Mouse (Mus musculus) stomach, embryonic 15.5 days (tissue): ENCODE results near the gene Ttf1. TPM values are rescaled to one million over a fixed set of nuclear protein-coding genes. Genes with fewer than 3 reads are reported as not detected.
A peak's percentile ranks its signal among the peaks of the same experiment; 100 is the strongest.

Experiments
- ATAC-seq: fragments of 200-750 bp; cut with Nextera tagmentation; 2 replicates; pipeline ENCODE4 v1.8.0; 2017; ENCODE audit warnings: low read depth, moderate number of reproducible peaks, moderate TSS enrichment; ENCODE audit not compliant: insufficient read depth, low FRiP score
- H3K27ac ChIP-seq: fragments of 300-500 bp; sonication (generic); 2 replicates; pipeline ENCODE4 v1.5.1; 2015; ENCODE audit warnings: mild to moderate bottlenecking, inconsistent platforms
- H3K27me3 ChIP-seq: fragments of 300-500 bp; sonication (generic); replicated peaks from 2 replicates; pipeline ENCODE4 v1.6.1; 2015; ENCODE audit warnings: inconsistent platforms
- H3K36me3 ChIP-seq: fragments of 300-500 bp; sonication (generic); 2 replicates; pipeline ENCODE4 v1.6.1; 2015; ENCODE audit warnings: inconsistent platforms
- H3K4me1 ChIP-seq: fragments of 300-500 bp; sonication (generic); 2 replicates; pipeline ENCODE4 v1.6.1; 2015; ENCODE audit warnings: inconsistent platforms
- H3K4me2 ChIP-seq: fragments of 300-500 bp; sonication (generic); 2 replicates; pipeline ENCODE4 v1.6.1; 2015; ENCODE audit warnings: mild to moderate bottlenecking, inconsistent platforms
- H3K4me3 ChIP-seq: fragments of 300-500 bp; sonication (generic); replicated peaks from 2 replicates; pipeline ENCODE4 v1.5.1; 2015; ENCODE audit warnings: inconsistent platforms
- H3K9ac ChIP-seq: fragments of 300-500 bp; sonication (generic); 2 replicates; pipeline ENCODE4 v1.6.1; 2015; ENCODE audit warnings: inconsistent platforms
- H3K9me3 ChIP-seq: fragments of 300-500 bp; sonication (generic); 2 replicates; pipeline ENCODE4 v1.6.1; 2016; ENCODE audit warnings: inconsistent platforms
- WGBS: fragments of 180-500 bp; shearing (Covaris S2); methylation state at CpG from one replicate; pipeline ENCODE4 v1.1.7; 2015; 5-methylcytosine and 5-hydroxymethylcytosine counted together
- polyA plus RNA-seq: library from polyadenylated mRNA; unstranded; fragments of >200 nt; fragmentation: Nextera tagmentation; extraction: Ambion mirVana; gene quantifications from 2 replicates; pipeline ENCODE4 v1.2.1, GENCODE M21; 2015

The Ttf1 gene
- polyA plus RNA-seq, 1 experiment from 2014 or later, result 10.1 TPM

- H3K27me3 ChIP-seq, result 0 out of 2 replicates have a peak, but pooled peaks cover 14% of the 10 kb centered on the region
- no peaks in the 10 kb centered on the region for H3K9me3 ChIP-seq
- H3K4me2 ChIP-seq, result no peak overlapping the region
- no peak for ATAC-seq
- H3K36me3 ChIP-seq, result no peaks in the 10 kb centered on the region
- no peaks in the 10 kb centered on the region for H3K4me1 ChIP-seq
- no peak overlapping the region for H3K27ac ChIP-seq
- H3K4me3 ChIP-seq, result no peak overlapping the region
- no peak overlapping the region for H3K9ac ChIP-seq
- 25% methylated on average over 5 of the region's 5 CpGs for WGBS
These were observed 20.3 kb upstream of the Ttf1 start for GRCm38 (mm10) chr2:29039741-29040140.

- Histone ChIP-seq H3K9me3 (no peaks in the 10 kb centered on the region), H3K27me3 (0 out of 2 replicates have a peak, but pooled peaks cover 14% of the 10 kb centered on the region), H3K4me2 (no peak overlapping the region), H3K9ac (no peak overlapping the region), H3K4me1 (no peaks in the 10 kb centered on the region), H3K27ac (no peak overlapping the region), H3K36me3 (no peaks in the 10 kb centered on the region), H3K4me3 (no peak overlapping the region)
- ATAC-seq, result no peak
- 30% methylated on average over 18 of the region's 18 CpGs for WGBS
These were observed 19.2 kb upstream of the Ttf1 start for GRCm38 (mm10) chr2:29040594-29041476.

GRCm38 (mm10) chr2:29041477-29041768, 18.6 kb upstream of the Ttf1 start:
- H3K9ac ChIP-seq, result no peak overlapping the region
- H3K36me3 ChIP-seq, result no peaks in the 10 kb centered on the region
- 0 out of 2 replicates have a peak, but pooled peaks cover 14% of the 10 kb centered on the region for H3K27me3 ChIP-seq
- no peak overlapping the region for H3K27ac ChIP-seq
- H3K9me3 ChIP-seq, result no peaks in the 10 kb centered on the region
- H3K4me1 ChIP-seq, result no peaks in the 10 kb centered on the region
- H3K4me3 ChIP-seq, result no peak overlapping the region
- ATAC-seq, result no peak
- 49% methylated on average over 8 of the region's 8 CpGs for WGBS
- H3K4me2 ChIP-seq, result no peak overlapping the region

- WGBS, result 87% methylated on average over 5 of the region's 5 CpGs
- H3K4me1 ChIP-seq, result no peaks in the 10 kb centered on the region
- H3K9ac ChIP-seq, result no peak overlapping the region
- no peaks in the 10 kb centered on the region for H3K36me3 ChIP-seq
- no peak for ATAC-seq
- 0 out of 2 replicates have a peak, but pooled peaks cover 14% of the 10 kb centered on the region for H3K27me3 ChIP-seq
- H3K4me2 ChIP-seq, result no peak overlapping the region
- no peak overlapping the region for H3K27ac ChIP-seq
- no peak overlapping the region for H3K4me3 ChIP-seq
- H3K9me3 ChIP-seq, result no peaks in the 10 kb centered on the region
These were observed 17.9 kb upstream of the Ttf1 start for GRCm38 (mm10) chr2:29042124-29042523.

GRCm38 (mm10) chr2:29046151-29046550, 13.9 kb upstream of the Ttf1 start:
- WGBS, result 51% methylated on average over 16 of the region's 16 CpGs
- Histone ChIP-seq H3K27me3 (peaks cover 9% of the 10 kb centered on the region; the same call in 1 of the 2 replicates), H3K4me3 (no peak overlapping the region), H3K4me1 (no peaks in the 10 kb centered on the region), H3K4me2 (no peak overlapping the region), H3K9ac (no peak overlapping the region), H3K9me3 (no peaks in the 10 kb centered on the region), H3K27ac (no peak overlapping the region), H3K36me3 (no peaks in the 10 kb centered on the region)
- ATAC-seq, result no peak

GRCm38 (mm10) chr2:29051932-29052331, 8.1 kb upstream of the Ttf1 start:
- Histone ChIP-seq H3K9me3 (no peaks in the 10 kb centered on the region), H3K4me2 (no peak overlapping the region), H3K27ac (no peak overlapping the region), H3K36me3 (no peaks in the 10 kb centered on the region), H3K9ac (no peak overlapping the region), H3K4me1 (peaks cover 7% of the 10 kb centered on the region), H3K27me3 (peaks cover 2% of the 10 kb centered on the region; the same call in 1 of the 2 replicates), H3K4me3 (no peak overlapping the region)
- WGBS, result 44% methylated on average over 5 of the region's 5 CpGs
- ATAC-seq, result no peak

GRCm38 (mm10) chr2:29052943-29053454, 7.1 kb upstream of the Ttf1 start:
- H3K36me3 ChIP-seq, result no peaks in the 10 kb centered on the region
- WGBS, result 27% methylated on average over 4 of the region's 4 CpGs
- H3K4me1 ChIP-seq, result peaks cover 7% of the 10 kb centered on the region
- no peaks in the 10 kb centered on the region for H3K9me3 ChIP-seq
- H3K27me3 ChIP-seq, result peaks cover under 1% of the 10 kb centered on the region; the same call in 1 of the 2 replicates
- H3K9ac ChIP-seq, result no peak overlapping the region
- H3K4me2 ChIP-seq, result no peak overlapping the region
- H3K27ac ChIP-seq, result no peak overlapping the region
- no peak for ATAC-seq
- no peak overlapping the region for H3K4me3 ChIP-seq

GRCm38 (mm10) chr2:29053802-29054544, 6.1 kb upstream of the Ttf1 start:
- no peak; the same call in 1 of the 2 replicates for ATAC-seq
- Histone ChIP-seq H3K9me3 (no peaks in the 10 kb centered on the region), H3K36me3 (no peaks in the 10 kb centered on the region), H3K27ac (no peak overlapping the region), H3K4me2 (peak overlapping the region; percentile 82), H3K9ac (0 out of 2 replicates have a peak overlapping the region, but pooled peaks have one; percentile 22), H3K27me3 (no peaks in the 10 kb centered on the region; the same call in 1 of the 2 replicates), H3K4me1 (peaks cover 7% of the 10 kb centered on the region), H3K4me3 (peak overlapping the region; percentile 40)
- WGBS, result 2% methylated on average over 20 of the region's 20 CpGs

GRCm38 (mm10) chr2:29054545-29054935, 5.5 kb upstream of the Ttf1 start:
- H3K4me1 ChIP-seq, result peaks cover 7% of the 10 kb centered on the region
- H3K9ac ChIP-seq, result peak overlapping the region; percentile 22; the same call in 1 of the 2 replicates
- peak; percentile 7; the same call in 1 of the 2 replicates for ATAC-seq
- peak overlapping the region; percentile 82 for H3K4me2 ChIP-seq
- no peaks in the 10 kb centered on the region for H3K9me3 ChIP-seq
- no peak overlapping the region for H3K27ac ChIP-seq
- no peaks in the 10 kb centered on the region; the same call in 1 of the 2 replicates for H3K27me3 ChIP-seq
- H3K4me3 ChIP-seq, result peak overlapping the region; percentile 40
- WGBS, result under 1% methylated on average over 29 of the region's 30 CpGs
- no peaks in the 10 kb centered on the region for H3K36me3 ChIP-seq

- Histone ChIP-seq H3K27me3 (no peaks in the 10 kb centered on the region; the same call in 1 of the 2 replicates), H3K36me3 (no peaks in the 10 kb centered on the region), H3K9ac (peak within 1 kb of the TSS; percentile 22; the same call in 1 of the 2 replicates), H3K27ac (no peak within 1 kb of the TSS), H3K9me3 (no peaks in the 10 kb centered on the region), H3K4me3 (peak within 1 kb of the TSS; percentile 40), H3K4me2 (peak within 1 kb of the TSS; percentile 82), H3K4me1 (peaks cover 7% of the 10 kb centered on the region)
- peak; percentile 73; the same call in 1 of the 2 replicates for ATAC-seq
- WGBS, result under 1% methylated on average over 25 of the region's 25 CpGs
These were observed 5.1 kb upstream of the Ttf1 start, which contains the start of gene Cfap77 for GRCm38 (mm10) chr2:29054991-29055390. TSS of gene Cfap77 (minus strand) at chr2:29055066.

GRCm38 (mm10) chr2:29065796-29066195, 5.7 kb downstream of the Ttf1 start:
- Histone ChIP-seq H3K4me3 (no peak overlapping the region), H3K9me3 (no peaks in the 10 kb centered on the region), H3K27me3 (no peaks in the 10 kb centered on the region), H3K4me1 (peaks cover 2% of the 10 kb centered on the region), H3K36me3 (peaks cover 12% of the 10 kb centered on the region; the same call in 1 of the 2 replicates), H3K4me2 (no peak overlapping the region), H3K27ac (no peak overlapping the region), H3K9ac (no peak overlapping the region)
- 89% methylated on average over 6 of the region's 6 CpGs for WGBS
- ATAC-seq, result no peak
